Mouse (Mus musculus): Measurements from ENCODE around the gene Cdhr3. TPM values are rescaled to one million over a fixed set of nuclear protein-coding genes. Genes with fewer than 3 reads are reported as not detected.

The Cdhr3 gene
- polyA plus RNA-seq, 1 experiment from 2014 or later = 2.6 TPM

DNA sequence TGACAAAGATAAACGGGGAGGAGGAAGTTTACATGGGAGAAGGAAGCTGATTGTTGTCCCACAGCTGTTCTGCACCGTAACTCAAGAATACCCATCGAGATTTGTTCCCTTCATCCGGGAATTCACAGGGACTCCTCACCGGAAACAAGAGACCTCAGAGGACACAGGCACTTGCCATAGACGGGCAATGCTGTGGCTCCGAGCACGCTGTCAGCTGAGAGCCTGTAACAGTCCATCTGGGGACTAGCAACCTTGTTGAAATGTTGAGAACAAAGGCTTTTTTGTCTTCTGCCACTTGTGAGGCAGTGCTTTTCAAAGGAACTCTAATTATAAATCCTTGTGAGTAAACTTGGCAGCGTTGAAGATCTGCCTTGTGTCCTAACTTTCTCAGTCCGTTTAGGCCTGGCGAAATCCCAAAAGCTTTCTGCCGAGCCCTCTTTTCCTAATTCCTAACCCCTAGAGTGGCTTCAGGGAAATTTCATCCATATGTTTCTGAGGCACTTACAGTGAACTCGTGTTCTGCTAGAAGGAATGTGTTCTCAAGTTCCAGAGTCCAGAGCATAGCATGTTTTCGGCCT lies 18.3 kb upstream of the Cdhr3 start:
- Histone ChIP-seq H3K9ac (no peak overlapping the region), H3K4me1 (peaks cover 28% of the 10 kb centered on the region), H3K27me3 (no peaks in the 10 kb centered on the region), H3K4me2 (replicated peaks) (peak overlapping the region; percentile 21), H3K4me3 (replicated peaks) (no peak overlapping the region), H3K9me3 (replicated peaks) (no peaks in the 10 kb centered on the region), H3K27ac (replicated peaks) (peak overlapping the region; percentile 74), H3K36me3 (no peaks in the 10 kb centered on the region)
- WGBS = 13% methylated on average over 14 of the region's 14 CpGs
- peak; percentile 84 for ATAC-seq (ENCODE audit: insufficient number of reproducible peaks, low FRiP score, low TSS enrichment, low read depth)

DNA sequence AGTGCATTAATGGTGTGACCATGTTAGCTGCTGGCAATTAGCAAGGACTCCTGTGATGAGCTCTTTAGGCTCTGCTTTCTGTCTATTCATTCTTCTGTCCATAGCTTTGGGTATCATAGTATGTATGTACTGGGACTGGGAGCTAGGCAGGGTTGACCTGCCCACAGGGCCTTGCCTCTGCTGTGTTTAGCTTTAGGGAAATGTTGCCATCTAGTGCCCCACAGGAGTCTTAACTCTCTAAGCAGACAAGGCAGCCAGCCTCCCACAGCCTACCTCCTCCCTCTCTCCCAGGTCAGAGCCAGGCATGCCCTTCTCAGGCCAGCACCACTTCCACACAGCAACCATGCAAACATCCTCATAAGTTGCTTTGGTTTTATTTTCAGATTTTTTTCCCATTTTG lies 16.9 kb upstream of the Cdhr3 start:
- Histone ChIP-seq H3K27me3 (no peaks in the 10 kb centered on the region), H3K4me3 (replicated peaks) (no peak overlapping the region), H3K9ac (no peak overlapping the region), H3K9me3 (replicated peaks) (no peaks in the 10 kb centered on the region), H3K4me2 (replicated peaks) (no peak overlapping the region), H3K27ac (replicated peaks) (no peak overlapping the region), H3K36me3 (no peaks in the 10 kb centered on the region), H3K4me1 (peaks cover 28% of the 10 kb centered on the region)
- peak; percentile 60; the same call in 1 of the 2 replicates for ATAC-seq (ENCODE audit: insufficient number of reproducible peaks, low FRiP score, low TSS enrichment, low read depth)

DNA sequence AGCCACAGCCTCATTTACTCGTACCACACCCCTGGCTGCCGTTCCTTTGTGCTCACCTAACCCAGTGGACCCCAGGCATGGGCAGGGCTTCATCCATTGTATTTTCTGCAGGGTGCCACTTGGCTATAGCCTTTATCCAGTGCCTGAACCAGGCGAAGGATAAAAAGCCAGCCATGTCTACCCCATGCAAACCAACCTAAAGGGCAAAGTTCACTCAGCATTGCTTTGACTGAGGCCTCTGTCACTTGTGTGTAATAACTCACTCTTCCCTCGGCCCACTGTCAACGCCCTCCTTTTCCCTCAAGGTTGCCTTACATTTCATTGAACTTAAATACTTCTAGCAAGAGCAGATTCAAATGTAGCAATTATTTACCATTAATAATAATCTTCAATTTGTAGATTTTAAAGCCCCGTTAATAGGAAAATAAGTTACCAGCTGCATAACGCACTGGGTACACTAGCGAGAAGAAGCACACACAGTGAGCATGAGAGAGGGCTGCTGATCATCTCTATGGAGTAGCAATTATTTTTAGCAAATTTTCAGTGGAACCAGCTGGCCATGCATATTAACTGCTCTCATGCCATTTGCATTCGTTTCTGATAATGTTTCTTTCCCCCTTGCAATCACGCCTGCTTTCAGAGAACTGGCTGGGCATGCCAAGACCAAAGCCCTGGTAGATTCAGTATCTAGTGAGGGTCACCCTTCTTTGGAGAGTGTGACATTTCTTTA lies 13.9 kb upstream of the Cdhr3 start:
- WGBS = 85% methylated on average over 10 of the region's 10 CpGs
- H3K9me3 ChIP-seq (replicated peaks) = no peaks in the 10 kb centered on the region
- ATAC-seq (ENCODE audit: insufficient number of reproducible peaks, low FRiP score, low TSS enrichment, low read depth) = no peak

DNA sequence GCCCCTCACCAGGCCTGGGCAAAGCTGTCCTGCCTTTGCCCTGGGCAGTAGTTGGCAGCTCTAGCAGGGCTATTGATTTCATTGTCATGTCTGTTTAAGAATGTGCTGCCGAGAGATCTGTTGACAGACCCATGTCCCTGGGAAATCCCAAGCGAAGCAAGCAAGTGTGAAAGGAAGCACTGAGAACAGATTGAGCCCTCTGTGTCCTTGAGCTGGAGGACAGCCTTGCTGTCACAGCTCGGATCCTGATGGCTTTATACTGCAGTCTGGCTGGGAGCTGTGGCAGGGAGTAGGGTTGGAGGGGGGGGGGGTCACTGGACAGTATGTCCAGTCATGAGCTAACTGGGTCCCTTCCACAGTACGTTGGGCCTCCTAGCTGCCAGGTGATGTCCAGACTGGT lies 13.0 kb upstream of the Cdhr3 start:
- H3K4me1 ChIP-seq = peaks cover 21% of the 10 kb centered on the region
- H3K36me3 ChIP-seq = no peaks in the 10 kb centered on the region
- no peaks in the 10 kb centered on the region for H3K9me3 ChIP-seq (replicated peaks)
- no peaks in the 10 kb centered on the region for H3K27me3 ChIP-seq
- no peak overlapping the region for H3K9ac ChIP-seq
- H3K27ac ChIP-seq (replicated peaks) = no peak overlapping the region
- no peak overlapping the region for H3K4me3 ChIP-seq (replicated peaks)
- WGBS = 72% methylated on average over 4 of the region's 4 CpGs
- no peak overlapping the region for H3K4me2 ChIP-seq (replicated peaks)
- no peak for ATAC-seq (ENCODE audit: insufficient number of reproducible peaks, low FRiP score, low TSS enrichment, low read depth)

More for the DNA sequence above, 13.9 kb upstream of the Cdhr3 start:
- H3K36me3 ChIP-seq = no peaks in the 10 kb centered on the region
- peaks cover 27% of the 10 kb centered on the region for H3K4me1 ChIP-seq
- no peak overlapping the region for H3K4me2 ChIP-seq (replicated peaks)
- no peak overlapping the region for H3K4me3 ChIP-seq (replicated peaks)
- no peaks in the 10 kb centered on the region for H3K27me3 ChIP-seq
- H3K9ac ChIP-seq = no peak overlapping the region
- H3K27ac ChIP-seq (replicated peaks) = no peak overlapping the region

DNA sequence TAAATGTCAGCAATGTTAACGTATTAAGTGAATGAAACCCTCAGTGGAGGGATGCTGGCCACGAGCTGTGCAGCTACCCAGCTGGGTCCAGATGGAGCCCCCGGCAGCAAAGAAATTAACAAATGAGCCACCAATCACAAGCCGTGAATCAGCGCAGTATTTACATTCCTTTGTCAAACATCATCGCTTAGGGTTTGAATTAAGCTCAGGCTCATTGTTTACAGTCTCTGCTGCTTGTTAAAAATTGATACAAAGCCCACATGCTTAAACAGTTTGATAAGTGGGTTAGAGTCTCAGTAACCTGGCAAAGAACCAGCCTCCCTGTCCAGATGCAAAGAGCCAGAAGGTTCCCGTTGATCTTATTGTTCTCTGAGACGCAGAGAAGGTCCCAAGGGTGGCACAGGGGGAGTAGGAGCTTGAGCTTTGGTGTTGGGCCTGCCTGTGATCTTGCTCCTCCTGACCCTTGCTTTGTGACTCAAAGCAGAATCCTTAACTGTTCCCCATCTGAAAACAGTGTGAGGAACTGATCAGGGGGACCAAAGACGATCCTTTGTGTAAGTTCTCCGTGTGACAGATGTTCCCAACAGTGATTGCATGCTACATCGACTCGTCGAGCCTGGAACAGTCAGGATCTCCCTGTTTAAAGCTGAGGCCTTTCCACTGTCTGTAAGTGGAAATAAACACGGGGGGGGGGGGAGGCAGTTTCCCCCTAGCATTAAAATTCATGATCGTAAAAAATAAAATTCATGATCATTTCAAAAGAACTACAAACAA lies 9.9 kb upstream of the Cdhr3 start:
- Histone ChIP-seq H3K36me3 (no peaks in the 10 kb centered on the region), H3K27ac (replicated peaks) (no peak overlapping the region), H3K4me3 (replicated peaks) (no peak overlapping the region), H3K9ac (no peak overlapping the region), H3K4me1 (peaks cover 13% of the 10 kb centered on the region), H3K27me3 (no peaks in the 10 kb centered on the region), H3K9me3 (replicated peaks) (no peaks in the 10 kb centered on the region), H3K4me2 (replicated peaks) (no peak overlapping the region)
- 47% methylated on average over 15 of the region's 15 CpGs for WGBS
- peak; percentile 43 for ATAC-seq (ENCODE audit: insufficient number of reproducible peaks, low FRiP score, low TSS enrichment, low read depth)

DNA sequence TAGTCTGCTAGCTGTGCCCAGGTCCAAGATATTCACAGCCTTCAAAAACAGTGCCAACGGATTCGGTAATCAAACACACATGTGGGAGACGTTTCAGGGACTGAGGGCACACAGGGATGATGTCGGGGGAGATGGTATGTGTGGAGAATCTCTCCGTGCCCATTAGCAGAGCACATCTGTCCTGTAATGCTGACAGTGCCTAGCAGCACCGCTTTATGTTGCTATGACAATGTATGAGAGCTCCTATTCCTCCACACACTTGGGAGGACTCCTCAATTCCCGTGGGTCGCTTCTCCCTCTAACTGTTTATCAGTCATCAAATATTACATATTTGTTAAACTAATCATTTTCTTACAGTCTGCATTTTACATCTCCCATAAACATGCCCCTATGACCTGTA lies 9.0 kb upstream of the Cdhr3 start:
- Histone ChIP-seq H3K36me3 (no peaks in the 10 kb centered on the region), H3K4me2 (replicated peaks) (no peak overlapping the region), H3K9ac (no peak overlapping the region), H3K9me3 (replicated peaks) (no peaks in the 10 kb centered on the region), H3K4me1 (peaks cover 13% of the 10 kb centered on the region), H3K4me3 (replicated peaks) (no peak overlapping the region), H3K27ac (replicated peaks) (no peak overlapping the region), H3K27me3 (no peaks in the 10 kb centered on the region)
- WGBS = 52% methylated on average over 8 of the region's 8 CpGs
- ATAC-seq (ENCODE audit: insufficient number of reproducible peaks, low FRiP score, low TSS enrichment, low read depth) = no peak

DNA sequence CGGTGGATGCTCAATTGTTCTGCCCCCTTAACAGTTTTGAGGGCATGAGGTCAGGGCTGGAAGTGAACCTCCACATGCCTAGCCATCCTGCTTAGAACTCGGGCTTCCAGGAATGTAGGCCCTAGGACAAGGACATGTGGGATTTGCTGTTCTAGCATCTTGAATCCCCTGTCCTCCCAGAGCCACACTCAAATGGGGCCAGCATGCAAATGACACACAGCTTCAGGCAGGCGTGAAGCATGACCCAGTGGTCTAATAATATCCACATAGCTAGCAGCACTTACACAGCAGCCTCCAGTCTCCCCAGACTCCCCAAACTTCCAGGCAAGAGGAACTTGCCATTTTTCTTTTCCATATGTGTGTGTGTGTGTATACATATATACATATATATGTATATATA lies 3.3 kb upstream of the Cdhr3 start:
- H3K27me3 ChIP-seq = no peaks in the 10 kb centered on the region
- no peak overlapping the region for H3K27ac ChIP-seq (replicated peaks)
- no peaks in the 10 kb centered on the region for H3K9me3 ChIP-seq (replicated peaks)
- 54% methylated on average over 3 of the region's 3 CpGs for WGBS
- no peak overlapping the region for H3K4me2 ChIP-seq (replicated peaks)
- no peak overlapping the region for H3K9ac ChIP-seq
- no peak overlapping the region for H3K4me3 ChIP-seq (replicated peaks)
- no peaks in the 10 kb centered on the region for H3K36me3 ChIP-seq
- no peak for ATAC-seq (ENCODE audit: insufficient number of reproducible peaks, low FRiP score, low TSS enrichment, low read depth)
- H3K4me1 ChIP-seq = no peaks in the 10 kb centered on the region

DNA sequence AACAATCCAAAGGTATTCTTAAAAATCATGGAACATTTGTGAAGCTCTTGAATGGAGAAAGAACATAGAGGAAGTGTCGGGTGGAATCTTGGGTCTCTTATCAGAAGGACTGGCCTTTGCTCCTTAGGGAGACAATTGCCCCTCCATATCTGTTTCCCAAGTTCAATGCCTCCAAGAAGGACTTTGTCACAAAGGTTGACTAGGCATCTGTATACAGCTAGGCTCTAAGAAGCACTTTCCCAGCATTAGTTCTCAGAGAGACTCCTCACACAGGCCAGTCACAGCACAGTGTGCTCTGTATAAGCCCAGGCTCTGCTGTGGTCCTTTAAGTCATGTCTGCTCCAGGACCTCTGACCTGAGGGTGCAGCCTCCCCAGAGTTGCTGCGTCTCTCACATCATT lies 479 bp downstream of the Cdhr3 start:
- no peak overlapping the region for H3K4me3 ChIP-seq (replicated peaks)
- no peak overlapping the region for H3K27ac ChIP-seq (replicated peaks)
- H3K9ac ChIP-seq = no peak overlapping the region
- no peak overlapping the region for H3K4me2 ChIP-seq (replicated peaks)
- no peaks in the 10 kb centered on the region for H3K36me3 ChIP-seq
- H3K9me3 ChIP-seq (replicated peaks) = no peaks in the 10 kb centered on the region
- no peaks in the 10 kb centered on the region for H3K27me3 ChIP-seq
- H3K4me1 ChIP-seq = no peaks in the 10 kb centered on the region
- no peak for ATAC-seq (ENCODE audit: insufficient number of reproducible peaks, low FRiP score, low TSS enrichment, low read depth)
- WGBS = 77% methylated on average over 2 of the region's 2 CpGs

DNA sequence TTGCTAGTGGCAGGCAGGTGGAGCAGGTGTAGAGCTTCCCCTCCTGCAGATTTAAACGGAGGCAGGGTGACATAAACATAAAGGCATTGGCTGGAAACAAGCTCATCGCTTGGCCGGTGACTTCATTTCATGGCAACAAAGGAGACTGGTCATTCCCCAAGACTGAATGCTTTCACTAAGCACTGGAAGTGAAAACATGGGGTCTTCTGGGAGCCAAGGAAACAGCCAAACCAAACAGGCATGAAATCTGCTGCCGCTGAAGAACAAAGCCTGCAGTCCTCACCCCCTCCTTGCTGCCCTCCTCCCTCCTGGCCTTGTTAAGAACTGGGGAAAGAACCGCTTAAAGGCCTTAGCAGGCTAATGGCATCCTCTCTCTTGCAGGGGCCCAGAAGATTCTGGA lies 6.5 kb downstream of the Cdhr3 start:
- no peak overlapping the region for H3K9ac ChIP-seq
- no peaks in the 10 kb centered on the region for H3K9me3 ChIP-seq (replicated peaks)
- ATAC-seq (ENCODE audit: insufficient number of reproducible peaks, low FRiP score, low TSS enrichment, low read depth) = no peak
- no peak overlapping the region for H3K4me3 ChIP-seq (replicated peaks)
- H3K4me2 ChIP-seq (replicated peaks) = no peak overlapping the region
- WGBS = 25% methylated on average over 5 of the region's 5 CpGs
- H3K4me1 ChIP-seq = no peaks in the 10 kb centered on the region
- no peak overlapping the region for H3K27ac ChIP-seq (replicated peaks)
- no peaks in the 10 kb centered on the region for H3K27me3 ChIP-seq
- H3K36me3 ChIP-seq = no peaks in the 10 kb centered on the region

DNA sequence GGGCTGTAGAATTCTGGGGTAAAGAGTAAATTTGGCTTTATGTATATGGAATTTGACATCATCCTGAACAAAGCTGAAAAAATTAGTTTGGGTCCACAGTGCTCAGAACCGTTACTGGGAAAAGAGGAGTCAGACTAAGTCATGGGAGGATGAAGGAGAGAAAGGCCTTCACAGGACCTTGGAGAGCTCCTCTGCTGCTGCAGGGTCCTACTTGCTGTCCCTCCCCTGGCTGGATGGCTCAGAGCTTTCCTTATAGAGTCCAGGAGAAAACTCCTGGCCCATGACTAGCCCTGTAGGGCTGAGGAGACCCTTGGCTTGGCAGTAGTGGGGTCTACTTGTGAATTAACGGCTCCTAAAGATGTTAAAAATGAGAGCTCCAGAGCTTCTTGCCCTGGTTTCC lies 8.0 kb downstream of the Cdhr3 start:
- H3K27ac ChIP-seq (replicated peaks) = no peak overlapping the region
- H3K27me3 ChIP-seq = no peaks in the 10 kb centered on the region
- H3K4me3 ChIP-seq (replicated peaks) = no peak overlapping the region
- no peaks in the 10 kb centered on the region for H3K36me3 ChIP-seq
- no peaks in the 10 kb centered on the region for H3K9me3 ChIP-seq (replicated peaks)
- ATAC-seq (ENCODE audit: insufficient number of reproducible peaks, low FRiP score, low TSS enrichment, low read depth) = no peak
- WGBS = 38% methylated on average over 2 of the region's 2 CpGs
- H3K9ac ChIP-seq = no peak overlapping the region
- no peak overlapping the region for H3K4me2 ChIP-seq (replicated peaks)
- H3K4me1 ChIP-seq = no peaks in the 10 kb centered on the region

DNA sequence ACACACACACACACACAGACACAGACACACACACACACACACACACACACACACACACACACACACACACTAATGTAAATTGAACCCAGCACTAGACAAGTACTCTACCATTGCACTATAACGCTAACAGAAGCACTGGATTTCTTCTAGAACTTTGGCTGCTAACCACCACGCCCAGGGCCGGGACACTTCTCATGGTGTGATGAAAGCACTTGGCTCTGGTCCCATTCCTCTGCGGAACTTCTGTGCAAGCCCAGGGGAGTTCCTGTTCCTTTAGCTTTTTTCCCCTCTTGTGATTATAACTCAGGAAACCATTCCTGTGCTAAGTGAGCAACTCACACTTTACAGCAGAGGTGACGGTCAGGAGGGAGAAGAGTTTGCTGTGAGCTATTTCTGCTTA lies 9.3 kb downstream of the Cdhr3 start:
- Histone ChIP-seq H3K36me3 (no peaks in the 10 kb centered on the region), H3K4me2 (replicated peaks) (no peak overlapping the region), H3K4me3 (replicated peaks) (no peak overlapping the region), H3K27ac (replicated peaks) (no peak overlapping the region), H3K9ac (no peak overlapping the region), H3K9me3 (replicated peaks) (no peaks in the 10 kb centered on the region), H3K27me3 (no peaks in the 10 kb centered on the region), H3K4me1 (no peaks in the 10 kb centered on the region)
- WGBS = 38% methylated on average over 5 of the region's 5 CpGs
- no peak for ATAC-seq (ENCODE audit: insufficient number of reproducible peaks, low FRiP score, low TSS enrichment, low read depth)
